Mouse (Mus musculus) MEL (cell line): ENCODE measurements around the gene Trp53tg5. TPM values are rescaled to one million over a fixed set of nuclear protein-coding genes. Genes with fewer than 3 reads are reported as not detected.

Experiments
- DNase-seq: peaks from one replicate; pipeline ENCODE4 v3.0.0; 2011; ENCODE audit warnings: low read depth, low spot score
- H3K27ac ChIP-seq: 2 replicates; pipeline ENCODE4 v1.5.1; 2012; ENCODE audit warnings: low read depth, mild to moderate bottlenecking, control low read depth, low read length, moderate library complexity; ENCODE audit not compliant: control insufficient read depth
- H3K27me3 ChIP-seq, 2 experiments: fragments of 150-350 bp in 1 of 2; sonication (generic) in 1 of 2; 2 replicates each; pipeline ENCODE4 v1.6.1; 2012; ENCODE audit warnings: low read length in 2 of 2, mild to moderate bottlenecking in 2 of 2, improper control_type of control experiment in 1 of 2, moderate library complexity in 1 of 2; ENCODE audit not compliant: insufficient read depth in 2 of 2, control insufficient read depth in 1 of 2
- H3K36me3 ChIP-seq, 2 experiments: 2 replicates each; pipeline ENCODE4 v1.6.1; 2012 to 2014; ENCODE audit warnings: low read length in 2 of 2, improper control_type of control experiment in 1 of 2, inconsistent platforms in 1 of 2, mild to moderate bottlenecking in 1 of 2; ENCODE audit not compliant: insufficient read depth in 2 of 2, control insufficient read depth in 1 of 2
- H3K4me1 ChIP-seq, 2 experiments: fragments of 150-350 bp in 1 of 2; sonication (generic) in 1 of 2; 2 replicates each; pipeline ENCODE4 v1.6.1; 2012; ENCODE audit warnings: low read length in 2 of 2, improper control_type of control experiment in 1 of 2, mild to moderate bottlenecking in 1 of 2; ENCODE audit not compliant: insufficient read depth in 2 of 2, control insufficient read depth in 1 of 2
- H3K4me3 ChIP-seq, 2 experiments: fragments of 150-350 bp in 1 of 2; sonication (generic) in 1 of 2; 2 replicates each; pipeline ENCODE4 v1.5.1; 2012; ENCODE audit warnings: low read depth in 2 of 2, low read length in 2 of 2, mild to moderate bottlenecking in 2 of 2, moderate library complexity in 2 of 2, control low read depth in 1 of 2, improper control_type of control experiment in 1 of 2; ENCODE audit not compliant: control insufficient read depth in 1 of 2, insufficient read depth in 1 of 2
- H3K79me2 ChIP-seq: 2 replicates; pipeline ENCODE4 v1.6.1; 2012; ENCODE audit warnings: mild to moderate bottlenecking, low read length, moderate library complexity; ENCODE audit not compliant: control insufficient read depth, poor library complexity, insufficient read depth
- H3K9ac ChIP-seq: 2 replicates; pipeline ENCODE4 v1.6.1; 2012; ENCODE audit warnings: low read depth, mild to moderate bottlenecking, control low read depth, low read length, moderate library complexity; ENCODE audit not compliant: control insufficient read depth, poor library complexity, severe bottlenecking
- H3K9me3 ChIP-seq: fragments of 150-350 bp; sonication (generic); replicated peaks from 2 replicates; pipeline ENCODE4 v1.6.1; 2012; ENCODE audit warnings: mild to moderate bottlenecking, low read length, improper control_type of control experiment, moderate library complexity; ENCODE audit not compliant: insufficient read depth
- CTCF ChIP-seq, 3 experiments: IDR thresholded peaks in 2 of 3; conservative IDR thresholded peaks in 1 of 3; 2 replicates each; pipeline ENCODE4 v1.5.1; 2011 to 2012; ENCODE audit warnings: low read length in 3 of 3, low read depth in 2 of 3, mild to moderate bottlenecking in 2 of 3, improper control_type of control experiment in 1 of 3, inconsistent platforms in 1 of 3, mixed read lengths in 1 of 3, moderate library complexity in 1 of 3; ENCODE audit not compliant: control insufficient read depth in 1 of 3, insufficient read depth in 1 of 3, poor library complexity in 1 of 3, severe bottlenecking in 1 of 3
- ELF1 ChIP-seq: IDR thresholded peaks from 2 replicates; pipeline ENCODE4 v1.6.1; 2014; ENCODE audit warnings: low read depth, mild to moderate bottlenecking, inconsistent platforms, low read length, improper control_type of control experiment, moderate library complexity
- EP300 ChIP-seq, 2 experiments: IDR thresholded peaks; 2 replicates each; pipeline ENCODE4 v1.6.1; 2011; ENCODE audit warnings: improper control_type of control experiment in 2 of 2, low read length in 2 of 2, low read depth in 1 of 2, mild to moderate bottlenecking in 1 of 2
- GABPA ChIP-seq: IDR thresholded peaks from 2 replicates; pipeline ENCODE4 v1.6.1; 2012; ENCODE audit warnings: low read depth, mild to moderate bottlenecking, inconsistent platforms, low read length, improper control_type of control experiment, moderate library complexity
- HCFC1 ChIP-seq: IDR thresholded peaks from 2 replicates; pipeline ENCODE4 v1.6.1; 2012; ENCODE audit warnings: low read depth, mild to moderate bottlenecking, inconsistent platforms, low read length, improper control_type of control experiment, moderate library complexity
- KAT2A ChIP-seq: conservative IDR thresholded peaks from 2 replicates; pipeline ENCODE4 v1.6.1; 2012; ENCODE audit warnings: low read depth, low read length, improper control_type of control experiment, inconsistent platforms
- MAFK ChIP-seq: IDR thresholded peaks from 2 replicates; pipeline ENCODE4 v1.6.1; 2011; ENCODE audit warnings: low read depth, mild to moderate bottlenecking, low read length, improper control_type of control experiment, borderline replicate concordance
- MAX ChIP-seq: IDR thresholded peaks from 2 replicates; pipeline ENCODE4 v1.6.1; 2011; ENCODE audit warnings: low read length, improper control_type of control experiment
- MAZ ChIP-seq: IDR thresholded peaks from 2 replicates; pipeline ENCODE4 v1.6.1; 2012; ENCODE audit warnings: low read depth, mild to moderate bottlenecking, inconsistent platforms, low read length, improper control_type of control experiment
- MEF2A ChIP-seq: IDR thresholded peaks from 2 replicates; pipeline ENCODE4 v1.6.1; 2014; ENCODE audit warnings: low read depth, mild to moderate bottlenecking, inconsistent platforms, low read length, improper control_type of control experiment; ENCODE audit not compliant: poor library complexity, insufficient replicate concordance, severe bottlenecking; ENCODE audit errors: extremely low read depth
- MXI1 ChIP-seq: IDR thresholded peaks from 2 replicates; pipeline ENCODE4 v1.6.1; 2011; ENCODE audit warnings: mild to moderate bottlenecking, low read depth, low read length, improper control_type of control experiment
- MYC ChIP-seq: IDR thresholded peaks from 2 replicates; pipeline ENCODE4 v1.6.1; 2011; ENCODE audit warnings: low read depth, mild to moderate bottlenecking, low read length, improper control_type of control experiment, moderate library complexity
- NELFE ChIP-seq: IDR thresholded peaks from 2 replicates; pipeline ENCODE4 v1.6.1; 2011; ENCODE audit warnings: low read depth, low read length, improper control_type of control experiment
- POLR2A ChIP-seq, 2 experiments: IDR thresholded peaks; 2 replicates each; pipeline ENCODE4 v1.6.1; 2011 to 2012; ENCODE audit warnings: low read length in 2 of 2, mild to moderate bottlenecking in 2 of 2, control low read depth in 1 of 2, improper control_type of control experiment in 1 of 2, low read depth in 1 of 2, moderate library complexity in 1 of 2; ENCODE audit not compliant: control insufficient read depth in 1 of 2, insufficient read depth in 1 of 2, poor library complexity in 1 of 2
- POLR2AphosphoS2 ChIP-seq: IDR thresholded peaks from 2 replicates; pipeline ENCODE4 v1.6.1; 2011; ENCODE audit warnings: low read length, improper control_type of control experiment
- POLR2AphosphoS5 ChIP-seq: IDR thresholded peaks from 2 replicates; pipeline ENCODE4 v1.6.1; 2012; ENCODE audit warnings: low read depth, borderline replicate concordance, mild to moderate bottlenecking, inconsistent platforms, low read length, moderate library complexity, mixed read lengths
- RAD21 ChIP-seq: IDR thresholded peaks from 2 replicates; pipeline ENCODE4 v1.6.1; 2011; ENCODE audit warnings: mild to moderate bottlenecking, low read depth, low read length, improper control_type of control experiment
- RCOR1 ChIP-seq: IDR thresholded peaks from 2 replicates; pipeline ENCODE4 v1.6.1; 2012; ENCODE audit warnings: low read depth, mild to moderate bottlenecking, inconsistent platforms, low read length, improper control_type of control experiment
- SIN3A ChIP-seq: IDR thresholded peaks from 2 replicates; pipeline ENCODE4 v1.6.1; 2012; ENCODE audit warnings: low read length, improper control_type of control experiment, inconsistent platforms
- SMC3 ChIP-seq: IDR thresholded peaks from 2 replicates; pipeline ENCODE4 v1.6.1; 2011; ENCODE audit warnings: low read depth, low read length, improper control_type of control experiment
- TAL1 ChIP-seq: IDR thresholded peaks from 2 replicates; pipeline ENCODE4 v1.6.1; 2012; ENCODE audit warnings: mild to moderate bottlenecking, inconsistent platforms, low read length, moderate library complexity, mixed read lengths
- TBP ChIP-seq: IDR thresholded peaks from 2 replicates; pipeline ENCODE4 v1.8.0; 2011; ENCODE audit warnings: low read depth, low read length, improper control_type of control experiment
- TCF12 ChIP-seq: IDR thresholded peaks from 2 replicates; pipeline ENCODE4 v1.6.1; 2014; ENCODE audit warnings: low read depth, mild to moderate bottlenecking, inconsistent platforms, low read length, improper control_type of control experiment, moderate library complexity
- USF1 ChIP-seq: IDR thresholded peaks from 2 replicates; pipeline ENCODE4 v1.6.1; 2014; ENCODE audit warnings: low read depth, mild to moderate bottlenecking, inconsistent platforms, low read length, improper control_type of control experiment, moderate library complexity
- USF2 ChIP-seq, 2 experiments: IDR thresholded peaks; 2 replicates each; pipeline ENCODE4 v1.6.1; 2011 to 2012; ENCODE audit warnings: improper control_type of control experiment in 2 of 2, low read length in 2 of 2, borderline replicate concordance in 1 of 2, inconsistent platforms in 1 of 2, low read depth in 1 of 2, mild to moderate bottlenecking in 1 of 2; ENCODE audit not compliant: insufficient read depth in 1 of 2
- ZKSCAN1 ChIP-seq: IDR thresholded peaks from 2 replicates; pipeline ENCODE4 v1.6.1; 2012; ENCODE audit warnings: low read depth, mild to moderate bottlenecking, inconsistent platforms, low read length, improper control_type of control experiment, moderate library complexity
- ZMIZ1 ChIP-seq: IDR thresholded peaks from 2 replicates; pipeline ENCODE4 v1.6.1; 2012; ENCODE audit warnings: low read depth, mild to moderate bottlenecking, inconsistent platforms, low read length, improper control_type of control experiment, moderate library complexity
- polyA plus RNA-seq, 2 experiments: library from polyadenylated mRNA; stranded (reverse) in 1 of 2; unstranded in 1 of 2; fragments of >175 nt in 1 of 2; fragments of >200 nt in 1 of 2; gene quantifications; 2 replicates each; pipeline versions ENCODE4 v1.2.1 to v1.2.4; 2012; ENCODE audit warnings: low replicate concordance in 2 of 2, low read depth in 1 of 2; ENCODE audit not compliant: insufficient read length in 2 of 2, insufficient read depth in 1 of 2, missing spikeins in 1 of 2
- total RNA-seq: library from RNA; depleted of rRNA; stranded (reverse); fragments of 300-350 nt; gene quantifications from 2 replicates; pipeline ENCODE4 v1.2.3, GENCODE M21; 2012

Gene Trp53tg5
- total and polyA plus RNA-seq, 3 experiments = 0.13 TPM; not detected in 2

DNA sequence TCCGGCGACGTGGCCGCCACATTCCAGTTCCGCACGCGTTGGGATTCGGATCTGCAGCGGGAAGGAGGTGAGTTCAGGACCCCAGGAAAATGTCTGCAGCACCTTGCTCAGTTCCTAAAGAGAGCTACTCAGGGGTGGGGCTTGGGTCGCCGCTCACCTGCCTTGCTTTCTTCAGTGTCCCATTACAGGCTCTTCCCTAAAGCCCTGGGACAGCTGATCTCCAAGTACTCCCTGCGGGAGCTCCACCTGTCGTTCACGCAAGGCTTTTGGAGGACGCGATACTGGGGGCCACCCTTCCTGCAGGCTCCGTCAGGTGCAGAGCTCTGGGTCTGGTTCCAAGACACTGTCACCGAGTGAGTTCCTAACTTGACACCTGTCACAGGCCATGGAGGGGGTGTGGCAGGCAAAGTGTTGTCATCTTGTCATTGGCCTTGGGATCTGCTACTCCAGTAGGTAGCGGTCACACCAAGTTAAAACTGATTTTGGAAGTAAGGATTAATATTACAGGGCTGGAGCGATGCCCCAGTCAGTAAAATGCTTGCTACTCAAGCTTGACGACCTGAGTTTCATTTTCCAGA, 24.3 kb upstream of the Trp53tg5 start:
- peak overlapping the region; percentile 78 for H3K9ac ChIP-seq
- H3K4me3 ChIP-seq = peak overlapping the region; percentile 80 to 94
- no peak overlapping the region for H3K27ac ChIP-seq
- no peaks in the 10 kb centered on the region for H3K9me3 ChIP-seq
- TF ChIP-seq GABPA (no peak), TCF12 (0 out of 2 replicates have a peak, but pooled peaks have one; percentile 2)
- peak; percentile 46 for DNase-seq
- H3K27me3 ChIP-seq = no peaks in the 10 kb centered on the region
- peaks cover 2 to 12% of the 10 kb centered on the region in 2 experiments for H3K4me1 ChIP-seq
- peaks cover 10% of the 10 kb centered on the region for H3K79me2 ChIP-seq
- peaks cover under 1 to 20% of the 10 kb centered on the region in 2 experiments for H3K36me3 ChIP-seq

DNA sequence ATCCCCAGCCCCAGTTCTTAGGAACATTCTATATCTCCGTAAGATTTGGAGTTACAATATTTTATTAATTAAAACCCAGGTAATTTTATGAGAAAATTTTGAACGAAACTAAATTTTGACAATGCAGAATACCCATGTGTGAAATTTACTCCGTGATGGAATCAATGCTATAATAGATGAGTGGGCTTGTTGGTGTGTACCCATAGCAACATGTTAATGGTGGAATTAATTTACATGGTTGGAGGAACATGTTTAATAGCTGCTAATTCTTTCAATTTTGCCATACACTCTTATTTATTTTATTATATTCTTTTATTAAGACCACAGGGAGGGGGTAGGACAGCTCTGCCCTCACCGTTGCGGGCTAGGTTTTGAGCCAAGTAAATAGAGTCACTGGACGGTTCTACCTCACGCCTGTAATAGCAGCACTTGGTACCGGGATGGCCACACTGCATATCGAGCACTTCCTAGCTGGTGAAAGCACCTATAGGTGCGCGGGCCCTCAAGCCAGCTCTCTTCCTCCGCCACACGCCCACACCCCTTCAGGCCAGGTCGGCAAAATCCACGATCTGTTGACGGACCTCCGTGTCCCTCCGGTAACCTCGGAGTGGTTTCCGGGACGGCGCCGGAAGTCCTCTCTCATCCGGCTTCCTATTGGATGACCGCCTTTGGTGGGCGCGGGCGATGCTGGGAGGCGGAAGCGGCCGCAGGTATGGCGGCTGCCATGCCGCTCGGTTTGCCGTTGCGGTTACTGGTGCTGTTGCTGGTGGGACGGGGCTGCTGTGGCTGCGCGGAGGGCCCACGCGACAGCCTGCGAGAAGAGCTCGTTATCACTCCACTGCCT, 23.5 kb upstream of the Trp53tg5 start, which contains the start of gene Pigt:
Gene Pigt, plus strand, starts transcription at position 674 of the 844 bp plus-strand sequence.
- Histone ChIP-seq H3K27me3 (no peaks in the 10 kb centered on the region), H3K27ac (peak within 1 kb of the TSS; percentile 51), H3K9ac (peak within 1 kb of the TSS; percentile 84), H3K9me3 (no peaks in the 10 kb centered on the region), H3K79me2 (peaks cover 10% of the 10 kb centered on the region), H3K4me1 (peaks cover 2 to 17% of the 10 kb centered on the region in 2 experiments), H3K4me3 (peak within 1 kb of the TSS; percentile 80 to 94), H3K36me3 (peaks cover 0 to 22% of the 10 kb centered on the region in 2 experiments; a peak in 2 of 4 replicates)
- no peak for TF ChIP-seq MEF2A
- no peak for TF ChIP-seq RAD21
- TF ChIP-seq EP300 (IDR thresholded peaks at IDR 0.05; ENCODE audit: low read depth in 1 of 2, low read length in 2 of 2) = 0 out of 4 replicates have a peak, but pooled peaks of 1 of the 2 experiments have one; percentile 20
- TF ChIP-seq POLR2A (IDR thresholded peaks at IDR 0.05; ENCODE audit: control insufficient read depth in 1 of 2, insufficient read depth in 1 of 2, low read depth in 1 of 2, low read length in 2 of 2, poor library complexity in 1 of 2) = peak; percentile 95 to 99
- no peak for TF ChIP-seq ZKSCAN1
- no peak for TF ChIP-seq SMC3
- no peak for TF ChIP-seq USF2 (IDR thresholded peaks at IDR 0.05; ENCODE audit: borderline replicate concordance in 1 of 2, insufficient read depth in 1 of 2, low read depth in 1 of 2, low read length in 2 of 2)
- TF ChIP-seq ELF1 = peak; percentile 96
- TF ChIP-seq HCFC1 = peak; percentile 92
- peak; percentile 88 for TF ChIP-seq NELFE
- TF ChIP-seq KAT2A = no peak; the same call in 1 of the 2 replicates
- TF ChIP-seq SIN3A = peak; percentile 93
- TF ChIP-seq RCOR1 = peak; percentile 9; the same call in 1 of the 2 replicates
- TF ChIP-seq CTCF (IDR thresholded peaks at IDR 0.05 in 2 of 3, conservative IDR thresholded peaks at IDR 0.05 in 1 of 3; ENCODE audit: control insufficient read depth in 1 of 3, insufficient read depth in 1 of 3, low read depth in 2 of 3, low read length in 3 of 3, poor library complexity in 1 of 3, severe bottlenecking in 1 of 3) = no peak
- TF ChIP-seq TBP = 0 out of 2 replicates have a peak, but pooled peaks have one; percentile 59
- no peak for TF ChIP-seq MYC
- TF ChIP-seq MXI1 = peak; percentile 92
- peak; percentile 67 for TF ChIP-seq TCF12
- TF ChIP-seq POLR2AphosphoS2 = peak; percentile 86; the same call in 1 of the 2 replicates
- no peak for TF ChIP-seq POLR2AphosphoS5
- no peak for TF ChIP-seq TAL1
- no peak for TF ChIP-seq MAFK
- peak; percentile 50 for TF ChIP-seq MAX
- TF ChIP-seq ZMIZ1 = peak; percentile 72; the same call in 1 of the 2 replicates
- TF ChIP-seq USF1 = 0 out of 2 replicates have a peak, but pooled peaks have one; percentile 4
- no peak for TF ChIP-seq MAZ
- peak; percentile 90 for DNase-seq
